Mouse (Mus musculus): ENCODE data around the gene 4921530L21Rik. TPM values are rescaled to one million over a fixed set of nuclear protein-coding genes. Genes with fewer than 3 reads are reported as not detected.

The 4921530L21Rik gene
- polyA plus RNA-seq, 1 experiment from 2014 or later = 0.21 TPM

- no peak for ATAC-seq (replicated peaks)
- 89% methylated on average over 3 of the region's 3 CpGs for WGBS
These were observed 47.0 kb downstream of the 4921530L21Rik start for GRCm38 (mm10) chr14:95927810-95928785.

More at GRCm38 (mm10) chr14:95927810-95928785, 47.0 kb downstream of the 4921530L21Rik start:
- H3K36me3 ChIP-seq (replicated peaks) = no peaks in the 10 kb centered on the region
- no peak overlapping the region for H3K4me2 ChIP-seq
- H3K9me3 ChIP-seq = no peaks in the 10 kb centered on the region
- no peaks in the 10 kb centered on the region for H3K4me1 ChIP-seq
- no peak overlapping the region for H3K4me3 ChIP-seq
- H3K27me3 ChIP-seq (replicated peaks) = no peaks in the 10 kb centered on the region
- H3K27ac ChIP-seq = no peak overlapping the region
- no peak overlapping the region for H3K9ac ChIP-seq
